Mouse (Mus musculus) lung, adult 2 months (tissue): Measurements from ENCODE around the gene Tut1.

Experiments
- CTCF ChIP-seq: fragments of 200-500 bp; IDR thresholded peaks from 2 replicates; pipeline ENCODE4 v1.5.1; 2011; ENCODE audit warnings: mild to moderate bottlenecking, low read length, control low read depth; ENCODE audit not compliant: insufficient read depth
- POLR2A ChIP-seq: fragments of 200-500 bp; IDR thresholded peaks from 2 replicates; pipeline ENCODE4 v1.6.1; 2011; ENCODE audit warnings: low read depth, mild to moderate bottlenecking, control low read depth, low read length, borderline replicate concordance; ENCODE audit errors: extremely low read depth

DNA sequence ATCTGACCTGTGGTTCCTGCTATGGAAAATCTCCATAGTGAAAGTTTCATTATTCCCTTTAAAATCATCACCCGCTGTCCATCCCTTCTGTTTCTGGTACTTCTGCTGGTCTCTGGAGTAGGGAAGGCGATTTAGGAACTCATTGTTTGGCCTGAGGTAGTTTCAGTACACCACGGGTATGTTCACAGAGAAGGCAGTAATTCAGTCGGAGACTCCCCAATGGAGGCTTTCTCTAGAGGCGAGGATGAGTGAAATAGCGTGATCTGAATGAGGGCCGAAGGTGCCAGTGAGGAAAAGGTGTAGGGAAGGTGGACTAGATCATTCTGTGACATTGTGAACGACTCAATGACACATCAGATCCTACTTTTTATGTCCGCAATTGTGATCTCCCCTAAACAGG is 524 bp downstream of the Tut1 start:
- TF ChIP-seq CTCF (no peak), POLR2A (no peak)
